Mouse (Mus musculus) brain, embryonic 14.5 days (tissue): ENCODE measurements around the gene Amotl1.

ENCODE experiments used
- CTCF ChIP-seq: fragments of 200-500 bp; IDR thresholded peaks from 2 replicates; pipeline ENCODE4 v1.5.1; 2012; ENCODE audit warnings: inconsistent platforms, mild to moderate bottlenecking, moderate library complexity, borderline replicate concordance; ENCODE audit not compliant: insufficient read depth, insufficient read length; ENCODE audit errors: extremely low read depth
- POLR2A ChIP-seq: fragments of 200-500 bp; IDR thresholded peaks from 2 replicates; pipeline ENCODE4 v1.6.1; 2012; ENCODE audit warnings: mild to moderate bottlenecking, inconsistent platforms, borderline replicate concordance; ENCODE audit not compliant: poor library complexity, insufficient read depth, insufficient read length, severe bottlenecking; ENCODE audit errors: extremely low read depth

GRCm38 (mm10) chr9:14635551-14635950 lies 9.3 kb downstream of the Amotl1 start:
- TF ChIP-seq POLR2A = no peak
- no peak for TF ChIP-seq CTCF
